Mouse (Mus musculus): Measurements from ENCODE around the gene Ffar3. TPM values are rescaled to one million over a fixed set of nuclear protein-coding genes. Genes with fewer than 3 reads are reported as not detected.

The Ffar3 gene
- total and polyA plus RNA-seq, 3 experiments = not detected

DNA sequence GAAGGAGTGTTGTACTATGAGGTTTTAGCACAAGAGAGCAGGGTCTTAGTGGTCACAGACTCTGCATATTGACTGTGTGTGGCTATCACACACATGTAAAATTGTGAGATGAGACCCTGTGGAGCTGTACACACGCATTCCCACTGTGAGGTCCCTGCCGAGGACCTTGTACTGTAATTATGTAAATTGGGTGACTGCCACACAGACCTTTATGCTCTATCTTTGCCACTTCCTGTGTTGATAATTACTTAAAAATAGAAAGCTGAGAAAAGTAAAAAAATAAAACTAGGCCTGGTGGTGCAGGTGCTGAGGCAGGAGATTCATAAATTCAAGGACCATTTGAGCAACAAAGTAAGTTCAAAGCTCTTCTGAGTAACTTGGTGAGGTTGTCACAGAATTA, 34.7 kb upstream of the Ffar3 start:
- Histone ChIP-seq H3K9ac (ENCODE audit: insufficient read depth, low read depth) (no peak overlapping the region), H3K9me3 (replicated peaks; ENCODE audit: low read length) (no peaks in the 10 kb centered on the region), H3K4me1 (ENCODE audit: control insufficient read depth in 1 of 2, insufficient read depth in 2 of 2) (peaks cover 33 to 80% of the 10 kb centered on the region in 2 experiments), H3K27ac (ENCODE audit: insufficient read depth, low read depth) (no peak overlapping the region), H3K4me2 (ENCODE audit: insufficient read depth, low read depth, poor library complexity, severe bottlenecking) (peak overlapping the region; percentile 58; the same call in 1 of the 2 replicates), H3K4me3 (replicated peaks in 1 of 3; ENCODE audit: low read depth in 2 of 3, low read length in 2 of 3, poor library complexity in 1 of 3) (no peak overlapping the region), H3K79me2 (replicated peaks; ENCODE audit: control insufficient read depth, extremely low read depth, insufficient read depth, poor library complexity, severe bottlenecking) (no peaks in the 10 kb centered on the region), H3K36me3 (replicated peaks in 1 of 2; ENCODE audit: control insufficient read depth in 1 of 2, insufficient read depth in 1 of 2, low read length in 1 of 2) (no peaks in the 10 kb centered on the region), H3K27me3 (replicated peaks) (no peaks in the 10 kb centered on the region)
- TF ChIP-seq RAD21 (IDR thresholded peaks at IDR 0.05; ENCODE audit: low read depth, low read length) (no peak), NRF1 (IDR thresholded peaks at IDR 0.05; ENCODE audit: low read depth, low read length) (no peak), MEF2A (IDR thresholded peaks at IDR 0.05; ENCODE audit: borderline replicate concordance, low read depth, low read length) (peak; percentile 86), IRF4 (IDR thresholded peaks at IDR 0.05; ENCODE audit: low read depth, low read length) (0 out of 2 replicates have a peak, but pooled peaks have one; percentile 6), ELF1 (IDR thresholded peaks at IDR 0.05; ENCODE audit: low read depth, low read length) (peak; percentile 34; the same call in 1 of the 2 replicates), TCF12 (IDR thresholded peaks at IDR 0.05; ENCODE audit: low read depth, low read length) (no peak), TBP (conservative IDR thresholded peaks at IDR 0.05; ENCODE audit: low read depth, low read length) (no peak), ETS1 (conservative IDR thresholded peaks at IDR 0.05; ENCODE audit: low read depth, low read length) (peak; percentile 34), ZNF384 (IDR thresholded peaks at IDR 0.05; ENCODE audit: low read depth, low read length) (peak; percentile 71), EP300 (IDR thresholded peaks at IDR 0.05; ENCODE audit: low read length) (peak; percentile 44; the same call in 1 of the 2 replicates)
- in situ Hi-C loops (cut with MboI; ENCODE audit: low pct_ligation_motif_present, low pct_unique_long_range_greater_than_20kb, low sequenced_read_pairs) (no loop called here), dilution Hi-C loops (cut with MboI; ENCODE audit: extremely low pct_ligation_motif_present, extremely low pct_unique_long_range_greater_than_20kb, low sequenced_read_pairs) (no loop called here)
- DNase-seq (ENCODE audit: extremely low read depth) = peak; percentile 49

DNA sequence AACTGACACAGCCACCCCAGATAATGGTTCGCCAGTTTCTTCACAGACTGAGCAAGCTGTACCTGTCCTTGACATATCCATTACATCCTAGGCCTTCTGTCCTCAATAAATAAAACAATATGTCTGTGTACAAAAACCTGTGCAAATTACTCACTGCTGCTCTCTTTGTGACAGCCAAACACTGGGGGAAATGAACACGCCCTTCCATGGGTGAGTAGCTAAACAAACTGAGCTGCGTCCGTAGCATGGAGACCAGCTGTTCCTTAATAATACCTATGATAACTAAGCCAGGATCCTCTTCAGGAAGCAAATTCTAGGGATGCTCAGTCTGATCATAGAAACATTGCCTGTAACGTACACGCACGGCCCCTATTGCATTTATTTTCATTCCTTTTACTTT, 32.8 kb upstream of the Ffar3 start:
- Histone ChIP-seq H3K79me2 (replicated peaks; ENCODE audit: control insufficient read depth, extremely low read depth, insufficient read depth, poor library complexity, severe bottlenecking) (no peaks in the 10 kb centered on the region), H3K9me3 (replicated peaks; ENCODE audit: low read length) (peaks cover 10% of the 10 kb centered on the region), H3K27ac (ENCODE audit: insufficient read depth, low read depth) (no peak overlapping the region), H3K9ac (ENCODE audit: insufficient read depth, low read depth) (no peak overlapping the region), H3K4me2 (ENCODE audit: insufficient read depth, low read depth, poor library complexity, severe bottlenecking) (no peak overlapping the region), H3K36me3 (replicated peaks in 1 of 2; ENCODE audit: control insufficient read depth in 1 of 2, insufficient read depth in 1 of 2, low read length in 1 of 2) (peaks cover 0 to 3% of the 10 kb centered on the region in 2 experiments), H3K4me3 (replicated peaks in 1 of 3; ENCODE audit: low read depth in 2 of 3, low read length in 2 of 3, poor library complexity in 1 of 3) (no peak overlapping the region), H3K4me1 (ENCODE audit: control insufficient read depth in 1 of 2, insufficient read depth in 2 of 2) (peaks cover 33 to 79% of the 10 kb centered on the region in 2 experiments), H3K27me3 (replicated peaks) (no peaks in the 10 kb centered on the region)
- in situ Hi-C loops (cut with MboI; ENCODE audit: low pct_ligation_motif_present, low pct_unique_long_range_greater_than_20kb, low sequenced_read_pairs) = no loop called here
- TF ChIP-seq ZMIZ1 (IDR thresholded peaks at IDR 0.05; ENCODE audit: low read depth, low read length) (no peak), EP300 (IDR thresholded peaks at IDR 0.05; ENCODE audit: low read length) (no peak), SMC3 (IDR thresholded peaks at IDR 0.05; ENCODE audit: low read depth, low read length) (no peak), ZC3H11A (IDR thresholded peaks at IDR 0.05; ENCODE audit: low read depth, low read length) (no peak), RCOR1 (conservative IDR thresholded peaks at IDR 0.05; ENCODE audit: low read depth, low read length) (no peak), USF1 (IDR thresholded peaks at IDR 0.05; ENCODE audit: low read depth, low read length) (no peak), MAFK (IDR thresholded peaks at IDR 0.05; ENCODE audit: insufficient replicate concordance, low read length) (no peak), JUND (conservative IDR thresholded peaks at IDR 0.05; ENCODE audit: low read depth, low read length) (no peak), ZKSCAN1 (IDR thresholded peaks at IDR 0.05; ENCODE audit: borderline replicate concordance, low read depth, low read length) (no peak), USF2 (conservative IDR thresholded peaks at IDR 0.05; ENCODE audit: low read depth, low read length) (no peak), POLR2A (IDR thresholded peaks at IDR 0.05; ENCODE audit: low read depth, low read length) (no peak)
- no peak for DNase-seq (ENCODE audit: extremely low read depth)
- dilution Hi-C loops (cut with MboI; ENCODE audit: extremely low pct_ligation_motif_present, extremely low pct_unique_long_range_greater_than_20kb, low sequenced_read_pairs) = no loop called here
